Mouse (Mus musculus) ES-E14 (cell line): ENCODE measurements around the gene Insm1. TPM values are rescaled to one million over a fixed set of nuclear protein-coding genes. Genes with fewer than 3 reads are reported as not detected.

Source experiments
- DNase-seq: peaks from one replicate; pipeline ENCODE4 v3.0.0-alpha.2; 2013; ENCODE audit warnings: low read depth, low spot score
- H3K27ac ChIP-seq: 2 replicates; pipeline ENCODE4 v1.5.1; 2012; ENCODE audit warnings: low read depth, mild to moderate bottlenecking, low read length, moderate library complexity, mixed read lengths; ENCODE audit not compliant: poor library complexity, insufficient read depth, severe bottlenecking
- H3K36me3 ChIP-seq: 2 replicates; pipeline ENCODE4 v1.6.1; 2012; ENCODE audit warnings: mild to moderate bottlenecking, low read length, moderate library complexity, mixed read lengths; ENCODE audit not compliant: control insufficient read depth, poor library complexity, insufficient read depth, severe bottlenecking
- H3K4me1 ChIP-seq, 2 experiments: fragments of 150-350 bp in 1 of 2; sonication (generic) in 1 of 2; 2 replicates each; pipeline ENCODE4 v1.6.1; 2012; ENCODE audit warnings: low read length in 2 of 2, mild to moderate bottlenecking in 1 of 2, mixed read lengths in 1 of 2; ENCODE audit not compliant: control insufficient read depth in 2 of 2, insufficient read depth in 2 of 2, poor library complexity in 1 of 2
- H3K4me3 ChIP-seq, 2 experiments: fragments of 150-350 bp in 1 of 2; sonication (generic) in 1 of 2; 2 replicates each; pipeline ENCODE4 v1.5.1; 2012; ENCODE audit warnings: low read length in 2 of 2, low read depth in 1 of 2, mild to moderate bottlenecking in 1 of 2, mixed read lengths in 1 of 2; ENCODE audit not compliant: insufficient read depth in 1 of 2, poor library complexity in 1 of 2, severe bottlenecking in 1 of 2
- H3K9ac ChIP-seq: 2 replicates; pipeline ENCODE4 v1.6.1; 2012; ENCODE audit warnings: low read depth, mild to moderate bottlenecking, low read length, mixed read lengths; ENCODE audit not compliant: poor library complexity, insufficient read depth, severe bottlenecking
- H3K9me3 ChIP-seq: fragments of 150-350 bp; sonication (generic); 2 replicates; pipeline ENCODE4 v1.6.1; 2012; ENCODE audit warnings: low read depth, mild to moderate bottlenecking, low read length; ENCODE audit not compliant: control insufficient read depth, insufficient read depth
- CHD2 ChIP-seq: IDR thresholded peaks from 2 replicates; pipeline ENCODE4 v1.6.1; 2014; ENCODE audit warnings: mild to moderate bottlenecking, low read depth, low read length, inconsistent platforms
- HCFC1 ChIP-seq: IDR thresholded peaks from 2 replicates; pipeline ENCODE4 v1.6.1; 2012; ENCODE audit warnings: low read length, inconsistent platforms, borderline replicate concordance; ENCODE audit not compliant: insufficient read depth
- MAFK ChIP-seq: IDR thresholded peaks from 2 replicates; pipeline ENCODE4 v1.6.1; 2014; ENCODE audit warnings: mild to moderate bottlenecking, low read depth, low read length, inconsistent platforms; ENCODE audit not compliant: insufficient read depth
- ZC3H11A ChIP-seq: IDR thresholded peaks from 2 replicates; pipeline ENCODE4 v1.6.1; 2012; ENCODE audit warnings: low read depth, mild to moderate bottlenecking, inconsistent platforms, low read length, borderline replicate concordance
- ZNF384 ChIP-seq: IDR thresholded peaks from 2 replicates; pipeline ENCODE4 v1.6.1; 2012; ENCODE audit warnings: low read depth, low read length, inconsistent platforms
- in situ Hi-C, 2 experiments: fragments of 600-800 bp; cut with MboI; formaldehyde crosslinking; loops; one replicate each; pipeline ENCODE4 v1.15.1; 2025; ENCODE audit warnings: low sequenced_read_pairs in 2 of 2, inconsistent platforms in 1 of 2; ENCODE audit not compliant: unreplicated experiment in 2 of 2
- total RNA-seq: library from RNA; depleted of rRNA; stranded (reverse); fragments of 300-350 nt; gene quantifications from 2 replicates; pipeline ENCODE4 v1.2.3, GENCODE M21; 2012

Gene Insm1
- total RNA-seq, 1 experiment, result 1.4 TPM

- H3K4me1 ChIP-seq, result peaks cover 0 to 9% of the 10 kb centered on the region in 2 experiments; a peak in 1 of 4 replicates
- H3K4me3 ChIP-seq, result no peak overlapping the region
- no peak overlapping the region for H3K9ac ChIP-seq
- no peaks in the 10 kb centered on the region for H3K9me3 ChIP-seq
- TF ChIP-seq MAFK (no peak), HCFC1 (no peak), ZNF384 (no peak), ZC3H11A (peak; percentile 22; the same call in 1 of the 2 replicates), CHD2 (no peak)
- H3K27ac ChIP-seq, result no peak overlapping the region
- no peaks in the 10 kb centered on the region for H3K36me3 ChIP-seq
- DNase-seq, result no peak
- in situ Hi-C loops, result loop anchor here in 1 of 2 experiments (25.0 kb wide), 2 partner anchors 252 to 1823 kb away; partner anchors contain the start of gene Foxa2
Observed at GRCm38 (mm10) chr2:146214715-146215114, 7.0 kb upstream of the Insm1 start.

- no peak overlapping the region for H3K27ac ChIP-seq
- peaks cover 0 to 9% of the 10 kb centered on the region in 2 experiments; a peak in 1 of 4 replicates for H3K4me1 ChIP-seq
Observed at GRCm38 (mm10) chr2:146216111-146217064, 5.3 kb upstream of the Insm1 start.

DNA sequence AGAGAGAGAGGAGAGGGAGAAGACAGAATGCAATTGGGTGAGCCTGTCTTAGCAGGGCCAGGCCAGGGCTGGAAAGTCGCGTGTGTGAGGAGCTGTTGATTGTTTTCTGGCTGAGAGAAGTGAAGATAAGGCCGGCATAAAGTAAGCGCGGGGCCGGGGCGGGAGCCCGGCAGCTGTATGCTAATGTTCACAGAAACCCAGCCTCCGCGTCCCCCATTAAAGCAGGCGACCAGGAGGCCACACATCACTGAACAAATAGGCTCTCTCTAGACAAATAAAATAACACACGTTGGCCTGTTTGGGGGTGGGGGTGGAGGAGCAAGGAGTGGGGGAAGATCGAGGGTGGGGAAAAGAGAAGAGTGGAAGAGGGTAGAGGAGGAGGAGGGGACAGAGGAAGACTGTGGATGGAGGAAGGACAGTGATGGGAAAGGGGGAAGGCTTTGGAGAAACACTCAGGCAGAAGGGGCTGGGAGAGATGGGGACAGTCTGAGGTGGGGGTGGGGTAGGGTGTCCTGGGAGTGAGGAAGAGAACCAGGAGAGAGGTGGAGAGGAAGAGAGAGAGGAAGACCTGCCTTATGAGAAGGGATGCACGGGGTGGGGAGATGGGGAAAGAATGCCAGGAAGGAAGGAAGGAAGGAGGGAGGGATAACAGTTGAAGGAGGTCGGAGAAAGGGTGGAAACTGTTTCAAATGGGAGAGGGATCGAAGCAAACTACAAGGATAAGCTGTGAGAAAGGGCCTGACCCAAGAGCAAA is 4.3 kb upstream of the Insm1 start:
- H3K9ac ChIP-seq, result no peak overlapping the region
- no peaks in the 10 kb centered on the region for H3K9me3 ChIP-seq
- in situ Hi-C loops, result loop anchor here in 1 of 2 experiments (25.0 kb wide), 2 partner anchors 255 to 1820 kb away; partner anchors contain the start of gene Foxa2
- H3K4me3 ChIP-seq, result peak overlapping the region in 1 of 2 experiments; percentile 4; a peak in 1 of 4 replicates
- H3K27ac ChIP-seq, result no peak overlapping the region
- H3K4me1 ChIP-seq, result peaks cover 0 to 9% of the 10 kb centered on the region in 2 experiments; a peak in 1 of 4 replicates
- no peak for DNase-seq
- H3K36me3 ChIP-seq, result no peaks in the 10 kb centered on the region
- TF ChIP-seq ZC3H11A (no peak), ZNF384 (no peak), HCFC1 (no peak), CHD2 (no peak), MAFK (no peak)

More at GRCm38 (mm10) chr2:146216111-146217064, 5.3 kb upstream of the Insm1 start:
- H3K9ac ChIP-seq, result no peak overlapping the region
- H3K36me3 ChIP-seq, result no peaks in the 10 kb centered on the region
- in situ Hi-C loops, result loop anchor here in 1 of 2 experiments (25.0 kb wide), 2 partner anchors 254 to 1821 kb away; partner anchors contain the start of gene Foxa2
- no peak for DNase-seq
- no peaks in the 10 kb centered on the region for H3K9me3 ChIP-seq
- TF ChIP-seq HCFC1 (no peak), ZC3H11A (no peak), MAFK (no peak), CHD2 (no peak), ZNF384 (no peak)
- H3K4me3 ChIP-seq, result no peak overlapping the region

- Histone ChIP-seq H3K27ac (no peak overlapping the region), H3K9ac (no peak overlapping the region), H3K36me3 (no peaks in the 10 kb centered on the region), H3K4me3 (peak overlapping the region; percentile 8 to 13; a peak in 2 of 4 replicates), H3K9me3 (no peaks in the 10 kb centered on the region), H3K4me1 (peaks cover 0 to 11% of the 10 kb centered on the region in 2 experiments; a peak in 1 of 4 replicates)
- DNase-seq, result no peak
- no peak for TF ChIP-seq ZC3H11A
- no peak for TF ChIP-seq CHD2
- TF ChIP-seq HCFC1, result no peak
- no peak for TF ChIP-seq ZNF384
- no peak for TF ChIP-seq MAFK
- in situ Hi-C loops, result loop anchor here in 1 of 2 experiments (25.0 kb wide), 2 partner anchors 256 to 1819 kb away; partner anchors contain the start of gene Foxa2
Observed at GRCm38 (mm10) chr2:146218161-146218691, 3.5 kb upstream of the Insm1 start.
